Mouse (Mus musculus) embryonic fibroblast, embryonic 13.5 days (primary cell): ENCODE data around the gene Prl2b1. TPM values are rescaled to one million over a fixed set of nuclear protein-coding genes. Genes with fewer than 3 reads are reported as not detected.

Experiments used
- H3K27ac ChIP-seq: 2 replicates; pipeline ENCODE4 v1.5.1; 2012; ENCODE audit warnings: low read length, control low read depth, inconsistent platforms; ENCODE audit not compliant: insufficient read depth
- H3K4me1 ChIP-seq: 2 replicates; pipeline ENCODE4 v1.6.1; 2011; ENCODE audit warnings: low read length; ENCODE audit not compliant: control insufficient read depth, insufficient read depth
- H3K4me3 ChIP-seq: 2 replicates; pipeline ENCODE4 v1.5.1; 2011; ENCODE audit warnings: mild to moderate bottlenecking, control low read depth, low read length; ENCODE audit not compliant: insufficient read depth
- CTCF ChIP-seq: IDR thresholded peaks from 2 replicates; pipeline ENCODE4 v1.5.1; 2011; ENCODE audit warnings: mild to moderate bottlenecking, control low read depth, low read length, moderate library complexity, borderline replicate concordance; ENCODE audit not compliant: insufficient read depth
- POLR2A ChIP-seq: IDR thresholded peaks from 2 replicates; pipeline ENCODE4 v1.6.1; 2011; ENCODE audit warnings: low read depth, mild to moderate bottlenecking, control low read depth, low read length, moderate library complexity
- polyA plus RNA-seq: library from polyadenylated mRNA; stranded (reverse); fragments of >200 nt; gene quantifications from 2 replicates; pipeline ENCODE4 v1.2.4, GENCODE M21; 2011; ENCODE audit warnings: low read depth; ENCODE audit not compliant: missing spikeins, insufficient read length

Gene Prl2b1
- polyA plus RNA-seq, result not detected in 2 replicates

DNA sequence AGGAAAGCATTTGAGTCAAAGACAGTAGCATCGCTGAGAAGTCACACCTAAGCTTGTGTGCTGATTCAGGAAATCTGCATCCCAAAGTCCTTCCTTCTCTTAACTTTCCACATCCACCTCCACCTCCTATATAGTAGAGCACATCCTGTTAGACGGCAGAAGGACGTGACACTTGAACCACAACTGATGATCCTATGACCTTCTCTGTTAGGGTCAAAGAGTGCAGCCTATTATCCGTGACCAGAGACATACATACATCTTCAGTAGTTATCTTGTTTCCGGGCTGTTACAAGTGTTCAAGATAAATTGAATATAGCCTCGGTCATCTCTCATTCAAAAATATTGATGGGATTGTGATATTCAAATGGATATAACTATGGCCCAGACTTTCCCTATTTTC lies at the start of gene Prl2b1:
Gene Prl2b1 (minus strand): TSS at position 101 of the 400 bp plus-strand sequence.
- Histone ChIP-seq H3K4me1 (no peaks in the 10 kb centered on the region), H3K4me3 (no peak within 1 kb of the TSS), H3K27ac (no peak within 1 kb of the TSS)
- TF ChIP-seq CTCF, result no peak
- TF ChIP-seq POLR2A, result no peak

DNA sequence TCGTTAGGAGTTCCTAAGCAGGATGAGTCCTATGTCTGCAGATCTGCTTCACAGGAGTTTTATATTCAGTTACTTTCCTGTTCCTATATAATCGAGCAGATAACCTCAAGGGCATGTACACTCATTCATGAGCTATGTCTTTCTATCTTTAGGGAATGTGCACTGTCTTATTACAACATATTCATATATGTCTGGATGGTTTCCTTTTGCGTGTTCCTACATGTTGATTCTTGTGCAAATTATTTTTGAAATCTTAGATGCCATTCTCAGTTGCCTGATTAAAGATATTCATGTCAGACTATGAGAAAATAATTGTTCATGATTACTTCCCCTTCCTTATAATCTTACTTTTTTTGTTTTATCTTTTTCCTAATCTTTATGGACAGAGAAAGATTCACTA lies 47.9 kb upstream of the Prl2b1 start, which contains the start of gene Prl8a6:
Gene Prl8a6 (minus strand): TSS at position 101 of the 400 bp plus-strand sequence.
- Histone ChIP-seq H3K4me1 (no peaks in the 10 kb centered on the region), H3K27ac (no peak within 1 kb of the TSS), H3K4me3 (no peak within 1 kb of the TSS)
- TF ChIP-seq POLR2A (no peak), CTCF (no peak)

DNA sequence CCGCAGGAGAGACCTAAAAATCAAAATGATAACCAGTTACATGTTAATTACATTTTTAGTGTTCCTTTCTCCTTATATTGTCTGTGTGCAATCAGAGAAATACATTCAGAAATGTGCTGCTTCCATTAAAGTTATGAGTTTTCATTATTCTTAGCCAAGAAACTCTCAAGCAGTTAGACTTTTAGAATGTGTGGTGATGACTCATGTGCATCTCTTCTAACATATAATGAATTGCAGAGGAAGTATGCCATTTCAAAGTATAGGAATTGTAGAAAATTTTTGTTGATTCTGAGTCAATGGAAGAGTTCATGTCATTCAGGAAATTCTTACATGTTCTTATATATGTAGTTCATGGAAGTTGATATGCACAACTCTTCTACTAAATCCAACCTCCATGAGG lies 42.5 kb upstream of the Prl2b1 start:
- Histone ChIP-seq H3K4me3 (no peak overlapping the region), H3K27ac (0 out of 2 replicates have a peak overlapping the region, but pooled peaks have one; percentile 47), H3K4me1 (no peaks in the 10 kb centered on the region)
- TF ChIP-seq POLR2A (no peak), CTCF (no peak)

- Histone ChIP-seq H3K4me3 (no peak overlapping the region), H3K4me1 (no peaks in the 10 kb centered on the region), H3K27ac (no peak overlapping the region)
- no peak for TF ChIP-seq POLR2A
- TF ChIP-seq CTCF, result no peak
Observed at GRCm38 (mm10) chr13:27413640-27414039, 23.0 kb upstream of the Prl2b1 start.

DNA sequence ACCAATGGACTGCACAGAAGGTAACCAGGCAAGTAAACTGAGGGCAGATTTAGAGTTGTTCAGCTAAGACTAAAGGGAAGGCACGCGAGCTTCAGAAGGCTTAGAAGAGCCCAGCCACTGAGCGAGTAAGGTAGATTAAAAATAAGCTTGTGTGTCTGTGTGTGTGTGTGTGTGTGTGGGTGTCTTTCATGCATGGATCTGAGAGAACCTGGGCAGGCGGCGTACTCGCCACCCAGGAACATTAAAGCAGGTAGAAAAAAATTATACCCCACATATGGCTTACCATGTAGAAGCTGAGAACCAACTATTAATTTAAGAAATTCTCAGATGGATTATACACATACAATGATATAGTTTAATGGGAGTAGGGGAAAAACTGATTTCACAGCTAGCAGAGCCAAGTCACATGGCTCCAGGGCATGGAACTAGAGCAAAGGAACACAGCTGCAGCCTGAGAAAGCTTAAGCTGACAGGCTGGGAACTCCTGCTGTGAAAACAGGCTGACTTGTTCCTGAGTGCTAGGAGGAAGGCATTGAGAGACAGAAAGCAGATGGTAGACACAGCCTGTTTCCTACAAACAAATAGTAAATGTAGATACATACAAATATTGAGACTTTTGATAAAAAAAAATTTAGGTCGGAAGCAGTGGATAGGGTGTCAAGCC lies 8.5 kb upstream of the Prl2b1 start:
- Histone ChIP-seq H3K4me1 (no peaks in the 10 kb centered on the region), H3K4me3 (no peak overlapping the region), H3K27ac (no peak overlapping the region)
- TF ChIP-seq CTCF (no peak), POLR2A (no peak)

DNA sequence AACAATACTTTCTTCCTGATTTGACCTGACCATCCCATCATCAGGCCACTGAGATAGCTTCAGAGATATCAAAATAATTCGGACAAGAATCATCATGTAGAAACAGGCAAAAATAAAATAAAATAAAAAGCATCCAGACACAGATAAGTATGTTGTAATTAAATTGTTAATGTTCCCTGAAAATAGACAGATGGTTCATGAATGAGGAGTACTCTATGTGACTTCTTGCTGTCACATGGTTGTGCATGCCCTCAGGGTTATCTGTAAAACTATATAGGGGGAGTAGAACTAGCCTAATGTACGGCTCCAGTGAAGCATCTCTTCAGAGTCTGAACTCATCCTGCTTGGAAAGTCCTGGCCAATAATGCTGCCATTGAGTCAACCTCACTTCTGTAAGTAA lies 45.3 kb downstream of the Prl2b1 start, which contains the start of gene Prl8a2:
Gene Prl8a2 (plus strand): TSS at position 301 of the 400 bp plus-strand sequence.
- no peak for TF ChIP-seq CTCF
- H3K4me1 ChIP-seq, result no peaks in the 10 kb centered on the region
- no peak within 1 kb of the TSS for H3K4me3 ChIP-seq
- no peak within 1 kb of the TSS for H3K27ac ChIP-seq

- no peak overlapping the region for H3K4me3 ChIP-seq
- no peaks in the 10 kb centered on the region for H3K4me1 ChIP-seq
- H3K27ac ChIP-seq, result no peak overlapping the region
- TF ChIP-seq CTCF, result no peak
- no peak for TF ChIP-seq POLR2A
Observed at GRCm38 (mm10) chr13:27342733-27343275, 47.8 kb downstream of the Prl2b1 start.

- no peak overlapping the region for H3K4me3 ChIP-seq
- H3K4me1 ChIP-seq, result no peaks in the 10 kb centered on the region
- no peak for TF ChIP-seq CTCF
- TF ChIP-seq POLR2A, result no peak
- H3K27ac ChIP-seq, result no peak overlapping the region
Observed at GRCm38 (mm10) chr13:27334989-27335388, 55.7 kb downstream of the Prl2b1 start.

Other genes with a start within 250 kb of the Prl2b1 start
- not detected in 2 replicates for gene Prl3d3, start 234.1 kb downstream of the Prl2b1 start, polyA plus RNA-seq
- gene Prl3c1, start 194.2 kb downstream of the Prl2b1 start, polyA plus RNA-seq, result not detected in 2 replicates
- gene Prl3b1, start 149.0 kb downstream of the Prl2b1 start, polyA plus RNA-seq, result not detected in 2 replicates
- 0.37 TPM in 1 of 2 replicates, not detected in the other for gene Prl3a1, start 131.4 kb downstream of the Prl2b1 start, polyA plus RNA-seq
- gene Prl6a1, start 78.2 kb downstream of the Prl2b1 start, polyA plus RNA-seq, result not detected in 2 replicates
- gene Prl8a2, start 45.2 kb downstream of the Prl2b1 start, polyA plus RNA-seq, result not detected in 2 replicates
- gene Prl8a6, start 47.8 kb upstream of the Prl2b1 start, polyA plus RNA-seq, result not detected in 2 replicates
- gene Prl8a8, start 122.4 kb upstream of the Prl2b1 start, polyA plus RNA-seq, result not detected in 2 replicates
- gene Prl8a9, start 173.8 kb upstream of the Prl2b1 start, polyA plus RNA-seq, result not detected in 2 replicates
- gene Prl8a1, start 191.3 kb upstream of the Prl2b1 start, polyA plus RNA-seq, result not detected in 2 replicates
- not detected in 2 replicates for gene Prl7b1, start 219.7 kb upstream of the Prl2b1 start, polyA plus RNA-seq